Mouse (Mus musculus) lung, postnatal 10 days (tissue): Measurements from ENCODE around the gene Tbcb.
A peak's percentile ranks its signal among the peaks of the same experiment; 100 is the strongest.
"Not testable (repeated sequence)": the region's sequence is repeated elsewhere in the genome, so short reads cannot be mapped to it uniquely, and the experiment has no call there.

Experiments used
- DNase-seq: peaks from one replicate; pipeline ENCODE4 v3.0.0; 2021

The Tbcb gene

GRCm38 (mm10) chr7:30192088-30192487 lies 40.0 kb downstream of the Tbcb start:
- DNase-seq: no peak

- no peak for DNase-seq
Observed at GRCm38 (mm10) chr7:30189116-30189491, 43.0 kb downstream of the Tbcb start.

- DNase-seq: no peak
Observed at GRCm38 (mm10) chr7:30188344-30189115, 43.5 kb downstream of the Tbcb start.

GRCm38 (mm10) chr7:30184641-30185348 lies 47.3 kb downstream of the Tbcb start:
- no peak for DNase-seq

- peak; percentile 96 for DNase-seq
Observed at GRCm38 (mm10) chr7:30183879-30184289, 48.2 kb downstream of the Tbcb start, which contains the start of gene Cox7a1. TSS of gene Cox7a1 (plus strand) at chr7:30184144.

- not testable (repeated sequence) for DNase-seq
Observed at GRCm38 (mm10) chr7:30183189-30183588, 48.9 kb downstream of the Tbcb start.

GRCm38 (mm10) chr7:30181929-30182328 lies 50.1 kb downstream of the Tbcb start:
- DNase-seq: not testable (repeated sequence)

- DNase-seq: peak; percentile 85
Observed at GRCm38 (mm10) chr7:30181308-30181707, 50.8 kb downstream of the Tbcb start.

- DNase-seq: no peak
Observed at GRCm38 (mm10) chr7:30178256-30178655, 53.8 kb downstream of the Tbcb start.

GRCm38 (mm10) chr7:30176474-30176873 lies 55.6 kb downstream of the Tbcb start:
- no peak for DNase-seq
